Mouse (Mus musculus) megakaryocyte progenitor cell, adult 5-6 weeks (primary cell): Measurements from ENCODE around the gene Fam221a. TPM values are rescaled to one million over a fixed set of nuclear protein-coding genes. Genes with fewer than 3 reads are reported as not detected.

Source experiments
- ATAC-seq: replicated peaks from 2 replicates; pipeline ENCODE4 v1.8.0; 2016; ENCODE audit warnings: mild to moderate bottlenecking, moderate TSS enrichment, inconsistent platforms; ENCODE audit not compliant: poor library complexity
- total RNA-seq, 2 experiments: library from RNA; stranded (forward) in 1 of 2; stranded (reverse) in 1 of 2; fragments of 157-497, 149-512 nt in 1 of 2; fragments of 200-1000 nt in 1 of 2; gene quantifications; 2 replicates each; pipeline versions ENCODE4 v1.2.3 to v1.2.4; 2015 to 2017

Gene Fam221a
- total RNA-seq (2015) = 7.7 and 13.8 TPM in 2 replicates
- 2.4 and 2.9 TPM in 2 replicates for total RNA-seq (2017)

GRCm38 (mm10) chr6:49367159-49368054 is at the start of gene Fam221a:
Fam221a (plus strand) TSS chr6:49367739.
- ATAC-seq = peak; percentile 98

GRCm38 (mm10) chr6:49318966-49319594 is 48.5 kb upstream of the Fam221a start, which contains the start of gene Ccdc126:
Ccdc126 (plus strand) TSS chr6:49319274.
- ATAC-seq = peak; percentile 96

- ATAC-seq = 0 out of 2 replicates have a peak, but pooled peaks have one; percentile 2
Measured at GRCm38 (mm10) chr6:49319595-49320315, 47.8 kb upstream of the Fam221a start.

- ATAC-seq = no peak
Measured at GRCm38 (mm10) chr6:49321341-49321740, 46.2 kb upstream of the Fam221a start.

- ATAC-seq = no peak
Measured at GRCm38 (mm10) chr6:49322056-49322455, 45.5 kb upstream of the Fam221a start.

- no peak for ATAC-seq
Measured at GRCm38 (mm10) chr6:49322986-49323385, 44.6 kb upstream of the Fam221a start.

GRCm38 (mm10) chr6:49324528-49324927 is 43.0 kb upstream of the Fam221a start:
- ATAC-seq = no peak

GRCm38 (mm10) chr6:49325294-49325693 is 42.2 kb upstream of the Fam221a start:
- ATAC-seq = no peak

- no peak for ATAC-seq
Measured at GRCm38 (mm10) chr6:49326846-49327245, 40.7 kb upstream of the Fam221a start.

- peak; percentile 39; the same call in 1 of the 2 replicates for ATAC-seq
Measured at GRCm38 (mm10) chr6:49331369-49332059, 36.0 kb upstream of the Fam221a start.

- ATAC-seq = peak; percentile 26; the same call in 1 of the 2 replicates
Measured at GRCm38 (mm10) chr6:49332060-49332370, 35.5 kb upstream of the Fam221a start.

GRCm38 (mm10) chr6:49338566-49338965 is 29.0 kb upstream of the Fam221a start:
- ATAC-seq = peak; percentile 46; the same call in 1 of the 2 replicates

- no peak for ATAC-seq
Measured at GRCm38 (mm10) chr6:49339145-49339544, 28.4 kb upstream of the Fam221a start.

- peak; percentile 79 for ATAC-seq
Measured at GRCm38 (mm10) chr6:49343737-49344469, 23.6 kb upstream of the Fam221a start.

GRCm38 (mm10) chr6:49349826-49350225 is 17.7 kb upstream of the Fam221a start:
- ATAC-seq = peak; percentile 97

- ATAC-seq = no peak
Measured at GRCm38 (mm10) chr6:49354613-49355012, 12.9 kb upstream of the Fam221a start.

- peak; percentile 55; the same call in 1 of the 2 replicates for ATAC-seq
Measured at GRCm38 (mm10) chr6:49355171-49355570, 12.4 kb upstream of the Fam221a start.

- peak; percentile 70 for ATAC-seq
Measured at GRCm38 (mm10) chr6:49360420-49360819, 7.1 kb upstream of the Fam221a start.

- no peak for ATAC-seq
Measured at GRCm38 (mm10) chr6:49368212-49368611, 673 bp downstream of the Fam221a start.

- peak; percentile 80 for ATAC-seq
Measured at GRCm38 (mm10) chr6:49372705-49373104, 5.2 kb downstream of the Fam221a start.
